Mouse (Mus musculus): Measurements from ENCODE around the gene Thra. TPM values are rescaled to one million over a fixed set of nuclear protein-coding genes. Genes with fewer than 3 reads are reported as not detected.
"Not testable (repeated sequence)": the region's sequence is repeated elsewhere in the genome, so short reads cannot be mapped to it uniquely, and the experiment has no call there.

The Thra gene
- polyA plus RNA-seq, 1 experiment, result 721 TPM

- no peak within 1 kb of the TSS for H3K4me3 ChIP-seq (ENCODE audit: insufficient read depth, low read length)
- no peak for TF ChIP-seq POLR2A (IDR thresholded peaks at IDR 0.05; ENCODE audit: extremely low read depth, insufficient read depth, low read length)
- no peak for TF ChIP-seq CTCF (IDR thresholded peaks at IDR 0.05; ENCODE audit: extremely low read depth, insufficient read depth, low read length)
- no peaks in the 10 kb centered on the region for H3K4me1 ChIP-seq (ENCODE audit: control insufficient read depth, insufficient read depth, low read length)
- H3K27ac ChIP-seq (ENCODE audit: insufficient read depth, low read length), result no peak within 1 kb of the TSS
Measured at GRCm38 (mm10) chr11:98701213-98701670, 39.2 kb upstream of the Thra start, which contains the start of gene Csf3. TSS of gene Csf3 (plus strand) at chr11:98701263.

DNA sequence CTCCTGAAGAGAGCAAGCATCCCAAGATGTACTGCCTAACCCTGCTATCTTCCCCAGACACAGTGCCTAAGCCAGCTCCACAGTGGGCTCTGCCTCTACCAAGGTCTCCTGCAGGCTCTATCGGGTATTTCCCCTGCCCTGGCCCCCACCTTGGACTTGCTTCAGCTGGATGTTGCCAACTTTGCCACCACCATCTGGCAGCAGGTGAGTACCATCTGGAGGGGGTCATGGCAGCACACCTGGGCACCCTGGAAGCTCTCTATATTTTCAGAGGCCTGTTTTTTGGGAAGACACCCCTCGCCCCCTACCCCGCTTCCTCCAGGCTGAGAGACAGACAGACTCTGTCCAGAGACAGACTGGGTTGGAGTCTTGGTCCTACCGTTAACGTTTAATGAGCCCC is 38.1 kb upstream of the Thra start:
- no peaks in the 10 kb centered on the region for H3K4me1 ChIP-seq (ENCODE audit: control insufficient read depth, insufficient read depth, low read length)
- TF ChIP-seq POLR2A (IDR thresholded peaks at IDR 0.05; ENCODE audit: extremely low read depth, insufficient read depth, low read length) (no peak), CTCF (IDR thresholded peaks at IDR 0.05; ENCODE audit: extremely low read depth, insufficient read depth, low read length) (no peak)
- H3K27ac ChIP-seq (ENCODE audit: insufficient read depth, low read length), result no peak overlapping the region
- no peak overlapping the region for H3K4me3 ChIP-seq (ENCODE audit: insufficient read depth, low read length)

DNA sequence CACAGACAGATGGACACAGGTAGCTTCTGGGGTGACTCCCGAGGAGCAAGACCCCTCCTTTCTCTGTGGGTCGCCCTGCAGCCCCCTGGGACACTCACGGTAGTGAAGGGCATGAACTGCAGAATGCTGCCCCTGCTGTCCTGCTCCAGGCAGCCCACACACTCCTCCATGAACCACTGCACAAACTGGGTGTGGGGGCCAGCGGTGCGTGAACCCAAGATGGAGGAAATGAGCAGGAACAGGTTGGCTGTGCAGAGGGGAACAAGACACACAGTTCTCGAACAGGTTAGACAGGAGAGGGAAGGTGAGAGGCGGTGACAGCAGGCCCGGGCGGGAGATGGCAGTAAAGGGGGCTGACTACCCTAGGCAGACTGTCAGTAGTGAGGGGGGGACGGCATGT is 35.4 kb upstream of the Thra start:
- TF ChIP-seq POLR2A (IDR thresholded peaks at IDR 0.05; ENCODE audit: extremely low read depth, insufficient read depth, low read length) (no peak), CTCF (IDR thresholded peaks at IDR 0.05; ENCODE audit: extremely low read depth, insufficient read depth, low read length) (no peak)

GRCm38 (mm10) chr11:98707401-98708281 is 32.8 kb upstream of the Thra start:
- H3K27ac ChIP-seq (ENCODE audit: insufficient read depth, low read length), result no peak overlapping the region
- no peaks in the 10 kb centered on the region for H3K4me1 ChIP-seq (ENCODE audit: control insufficient read depth, insufficient read depth, low read length)
- TF ChIP-seq POLR2A (IDR thresholded peaks at IDR 0.05; ENCODE audit: extremely low read depth, insufficient read depth, low read length), result no peak
- no peak for TF ChIP-seq CTCF (IDR thresholded peaks at IDR 0.05; ENCODE audit: extremely low read depth, insufficient read depth, low read length)

More for the DNA sequence above, 35.4 kb upstream of the Thra start:
- H3K27ac ChIP-seq (ENCODE audit: insufficient read depth, low read length), result no peak overlapping the region
- H3K4me1 ChIP-seq (ENCODE audit: control insufficient read depth, insufficient read depth, low read length), result no peaks in the 10 kb centered on the region
- no peak overlapping the region for H3K4me3 ChIP-seq (ENCODE audit: insufficient read depth, low read length)

DNA sequence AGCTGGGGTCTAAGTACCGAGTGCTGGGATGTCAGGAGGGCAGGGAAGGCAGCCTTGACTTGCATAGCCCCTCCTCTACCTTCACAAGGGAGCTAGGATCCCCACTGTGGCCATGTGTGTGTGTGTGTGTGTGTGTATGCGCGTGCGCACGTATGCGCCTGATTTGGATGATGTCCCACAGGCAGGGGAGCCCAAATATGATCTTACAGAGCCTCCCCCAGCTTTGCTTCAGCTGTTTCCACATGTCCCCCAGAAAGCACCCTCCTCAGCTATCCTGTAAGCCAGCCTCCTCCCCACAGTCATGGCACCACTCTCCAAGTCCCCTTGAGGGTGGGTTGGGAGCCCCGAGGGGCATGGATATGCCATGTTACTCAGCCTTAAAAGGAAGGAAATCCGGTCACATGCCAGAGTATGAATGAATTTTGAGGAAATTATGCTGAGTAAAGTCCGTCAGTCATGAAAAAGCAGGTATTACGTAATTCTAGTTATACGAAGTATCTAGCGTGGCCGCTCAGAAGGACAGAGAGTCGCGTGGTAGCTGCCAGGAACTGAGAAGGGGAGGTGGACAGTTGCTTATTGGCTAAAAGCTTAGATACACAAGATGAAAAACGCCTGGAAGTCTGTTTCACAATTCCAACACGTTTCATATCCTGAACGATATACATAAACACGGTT is 32.0 kb upstream of the Thra start:
- no peak overlapping the region for H3K27ac ChIP-seq (ENCODE audit: insufficient read depth, low read length)

More at GRCm38 (mm10) chr11:98707401-98708281, 32.8 kb upstream of the Thra start:
- no peak overlapping the region for H3K4me3 ChIP-seq (ENCODE audit: insufficient read depth, low read length)

DNA sequence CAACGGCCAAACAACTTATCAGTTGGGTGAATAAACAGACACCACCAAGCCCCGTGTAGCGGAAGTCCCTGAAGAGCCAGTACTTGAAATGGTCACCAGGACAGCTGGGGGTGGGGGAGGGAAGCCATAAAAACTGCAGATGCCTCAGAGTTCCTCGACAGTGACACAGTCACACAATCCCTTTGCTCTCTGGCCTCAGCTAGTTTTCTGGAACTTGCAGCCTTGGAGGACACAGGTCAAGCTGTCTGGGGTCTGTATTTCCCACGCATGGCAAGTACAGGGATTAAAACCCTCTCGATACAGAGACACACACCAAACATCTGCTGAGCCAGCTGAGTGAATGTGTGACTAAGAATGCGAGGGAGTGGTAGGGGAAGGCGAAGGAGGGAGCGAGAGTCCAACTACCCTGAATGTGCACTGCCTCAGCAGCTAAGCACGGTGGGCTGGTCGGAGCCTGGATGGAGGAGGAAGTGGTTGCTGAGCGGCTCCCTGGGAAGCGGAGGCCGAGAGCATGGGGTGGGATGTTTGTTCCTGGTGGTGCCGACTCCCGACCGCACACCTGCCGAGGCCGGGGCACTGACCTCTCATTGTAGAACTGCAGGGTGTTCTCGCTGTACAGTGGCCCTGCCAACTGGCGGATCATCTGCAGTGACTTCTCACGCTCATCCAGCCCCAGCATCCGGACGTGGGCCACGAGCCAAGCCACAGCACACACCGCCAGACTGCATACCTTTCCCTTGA is 31.3 kb upstream of the Thra start:
- Histone ChIP-seq H3K27ac (ENCODE audit: insufficient read depth, low read length) (no peak overlapping the region), H3K4me3 (ENCODE audit: insufficient read depth, low read length) (no peak overlapping the region), H3K4me1 (ENCODE audit: control insufficient read depth, insufficient read depth, low read length) (no peaks in the 10 kb centered on the region)
- no peak for TF ChIP-seq CTCF (IDR thresholded peaks at IDR 0.05; ENCODE audit: extremely low read depth, insufficient read depth, low read length)
- TF ChIP-seq POLR2A (IDR thresholded peaks at IDR 0.05; ENCODE audit: extremely low read depth, insufficient read depth, low read length), result no peak

More for the DNA sequence above, 32.0 kb upstream of the Thra start:
- Histone ChIP-seq H3K4me3 (ENCODE audit: insufficient read depth, low read length) (no peak overlapping the region), H3K4me1 (ENCODE audit: control insufficient read depth, insufficient read depth, low read length) (no peaks in the 10 kb centered on the region)
- TF ChIP-seq CTCF (IDR thresholded peaks at IDR 0.05; ENCODE audit: extremely low read depth, insufficient read depth, low read length) (no peak), POLR2A (IDR thresholded peaks at IDR 0.05; ENCODE audit: extremely low read depth, insufficient read depth, low read length) (no peak)

DNA sequence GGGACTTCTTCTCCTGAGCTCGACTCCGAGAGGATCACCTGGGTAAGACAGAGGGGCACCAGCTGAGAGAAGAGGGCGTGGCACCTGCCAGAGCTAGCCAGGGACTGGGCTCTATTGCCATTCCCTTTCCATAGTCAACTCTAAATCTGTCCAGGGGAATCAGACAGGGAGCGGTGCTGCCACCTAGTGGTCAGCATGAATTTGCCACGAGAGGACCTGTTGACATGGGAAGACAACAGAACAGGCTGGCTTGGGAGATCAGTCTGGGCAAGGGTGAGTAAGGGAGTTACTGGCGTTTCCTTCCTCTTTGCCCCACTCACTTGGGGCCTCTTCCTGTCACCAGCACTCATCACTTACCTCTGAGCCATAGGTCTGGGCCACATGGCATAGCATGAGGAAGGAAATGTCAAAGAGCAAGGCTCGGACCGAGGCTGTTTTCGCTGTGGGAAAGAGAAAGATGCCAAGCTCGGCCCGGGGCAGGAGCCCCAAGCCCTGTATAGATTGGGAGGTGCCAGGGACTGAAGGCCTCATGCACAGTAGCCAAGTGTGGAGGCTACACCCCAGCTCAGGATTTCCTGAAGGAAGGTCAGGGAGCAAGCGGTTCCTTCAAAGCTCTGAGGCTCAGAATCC is 29.9 kb upstream of the Thra start:
- no peak overlapping the region for H3K27ac ChIP-seq (ENCODE audit: insufficient read depth, low read length)
- TF ChIP-seq POLR2A (IDR thresholded peaks at IDR 0.05; ENCODE audit: extremely low read depth, insufficient read depth, low read length) (no peak), CTCF (IDR thresholded peaks at IDR 0.05; ENCODE audit: extremely low read depth, insufficient read depth, low read length) (peak; percentile 94)
- no peak overlapping the region for H3K4me3 ChIP-seq (ENCODE audit: insufficient read depth, low read length)
- H3K4me1 ChIP-seq (ENCODE audit: control insufficient read depth, insufficient read depth, low read length), result no peaks in the 10 kb centered on the region

DNA sequence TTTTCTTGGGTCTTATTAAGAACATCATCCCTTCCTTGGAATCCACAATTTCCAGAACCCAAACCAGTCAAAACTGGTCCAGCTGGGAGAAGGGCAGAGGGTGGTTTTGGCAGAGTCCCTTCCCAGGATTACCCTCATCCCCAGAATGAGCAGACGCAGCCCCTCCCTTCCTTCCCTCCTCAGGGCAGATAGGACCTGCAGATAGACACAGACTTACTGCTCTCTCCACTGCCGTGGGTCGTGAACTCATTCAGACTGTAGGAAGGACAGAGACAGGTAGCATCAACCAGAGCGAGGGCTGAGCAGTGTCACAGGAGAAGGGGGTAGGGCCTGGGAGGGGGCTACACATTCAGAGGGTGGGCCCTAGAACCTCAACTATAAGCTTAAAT is 29.4 kb upstream of the Thra start:
- TF ChIP-seq POLR2A (IDR thresholded peaks at IDR 0.05; ENCODE audit: extremely low read depth, insufficient read depth, low read length) (no peak), CTCF (IDR thresholded peaks at IDR 0.05; ENCODE audit: extremely low read depth, insufficient read depth, low read length) (no peak)
- Histone ChIP-seq H3K4me1 (ENCODE audit: control insufficient read depth, insufficient read depth, low read length) (no peaks in the 10 kb centered on the region), H3K27ac (ENCODE audit: insufficient read depth, low read length) (no peak overlapping the region), H3K4me3 (ENCODE audit: insufficient read depth, low read length) (no peak overlapping the region)

DNA sequence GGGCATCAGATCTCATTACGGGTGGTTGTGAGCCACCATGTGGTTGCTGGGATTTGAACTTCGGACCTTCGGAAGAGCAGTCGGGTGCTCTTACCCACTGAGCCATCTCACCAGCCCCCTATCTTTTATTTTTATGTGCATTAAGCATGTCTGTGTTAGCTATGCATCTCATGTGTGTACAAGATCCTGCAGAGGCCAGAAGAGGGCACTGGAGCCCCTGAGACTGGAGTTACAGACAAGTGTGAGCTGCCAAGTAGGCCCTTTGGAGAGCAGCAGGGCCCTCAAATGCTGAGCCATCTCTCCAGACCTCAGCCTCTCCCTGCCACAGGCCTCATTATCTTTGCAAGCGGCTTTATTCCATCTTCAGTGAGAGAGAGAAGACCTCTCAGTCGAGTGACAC is 28.4 kb upstream of the Thra start:
- TF ChIP-seq CTCF (IDR thresholded peaks at IDR 0.05; ENCODE audit: extremely low read depth, insufficient read depth, low read length), result peak; percentile 32; the same call in 1 of the 2 replicates
- not testable (repeated sequence) for H3K4me1 ChIP-seq (ENCODE audit: control insufficient read depth, insufficient read depth, low read length); H3K4me3 ChIP-seq (ENCODE audit: insufficient read depth, low read length); H3K27ac ChIP-seq (ENCODE audit: insufficient read depth, low read length)

Data from cortical plate, adult 2 months (tissue).